Mouse (Mus musculus) G1E (cell line): ENCODE results near the gene Sntb2. TPM values are rescaled to one million over a fixed set of nuclear protein-coding genes. Genes with fewer than 3 reads are reported as not detected.
A peak's percentile ranks its signal among the peaks of the same experiment; 100 is the strongest.

Experiments used
- ATAC-seq: 2 replicates; pipeline ENCODE4 v1.8.0; 2016; ENCODE audit warnings: mild to moderate bottlenecking; ENCODE audit not compliant: insufficient number of reproducible peaks, poor library complexity, low FRiP score, severe bottlenecking; ENCODE audit errors: extremely low read depth
- DNase-seq: peaks from one replicate; pipeline ENCODE4 v3.0.0; 2012; ENCODE audit warnings: low spot score
- H3K27me3 ChIP-seq: 2 replicates; pipeline ENCODE4 v1.6.1; 2012; ENCODE audit warnings: mild to moderate bottlenecking, low read length, inconsistent platforms; ENCODE audit not compliant: insufficient read depth
- H3K36me3 ChIP-seq: replicated peaks from 2 replicates; pipeline ENCODE3; 2012; ENCODE audit warnings: mild to moderate bottlenecking, inconsistent platforms
- H3K4me1 ChIP-seq: 2 replicates; pipeline ENCODE4 v1.6.1; 2012; ENCODE audit warnings: low read depth, low read length, inconsistent platforms, mixed read lengths; ENCODE audit not compliant: insufficient read depth
- H3K4me3 ChIP-seq: 2 replicates; pipeline ENCODE4 v1.5.1; 2012; ENCODE audit warnings: low read depth, mild to moderate bottlenecking, inconsistent platforms, low read length, moderate library complexity, mixed read lengths
- H3K9me3 ChIP-seq: replicated peaks from 2 replicates; pipeline ENCODE4 v1.6.1; 2012; ENCODE audit warnings: inconsistent platforms
- CTCF ChIP-seq: IDR thresholded peaks from 2 replicates; pipeline ENCODE4 v1.5.1; 2012; ENCODE audit warnings: low read depth, low read length, inconsistent platforms, mixed read lengths
- GATA1 ChIP-seq: IDR thresholded peaks from 2 replicates; pipeline ENCODE4 v1.6.1; 2012; ENCODE audit warnings: borderline replicate concordance, low read length, inconsistent platforms, mixed read lengths
- GATA2 ChIP-seq: IDR thresholded peaks from 2 replicates; pipeline ENCODE4 v1.6.1; 2012; ENCODE audit warnings: low read depth, low read length, inconsistent platforms, borderline replicate concordance
- POLR2AphosphoS5 ChIP-seq: IDR thresholded peaks from 2 replicates; pipeline ENCODE4 v1.6.1; 2012; ENCODE audit warnings: low read depth, low read length, inconsistent platforms; ENCODE audit not compliant: insufficient replicate concordance
- TAL1 ChIP-seq: conservative IDR thresholded peaks from 2 replicates; pipeline ENCODE4 v1.6.1; 2012; ENCODE audit warnings: low read depth, low read length, inconsistent platforms, mixed read lengths
- polyA plus RNA-seq: library from polyadenylated mRNA; stranded (reverse); fragments of >175 nt; gene quantifications from 2 replicates; pipeline ENCODE4 v1.2.3, GENCODE M21; 2012
- total RNA-seq, 2 experiments: library from RNA; stranded (forward) in 1 of 2; stranded (reverse) in 1 of 2; fragments of 200-1000 nt in 1 of 2; fragments of >200 nt in 1 of 2; fragmentation: Nextera tagmentation in 1 of 2; gene quantifications; 2 replicates each; pipeline ENCODE4 v1.2.3; 2014 to 2017

The Sntb2 gene
- total RNA-seq (2014; fragmentation: Nextera tagmentation) (6.5 and 7.2 TPM in 2 replicates), total RNA-seq (2017) (8.9 and 9.4 TPM in 2 replicates), polyA plus RNA-seq (8.1 and 9.1 TPM in 2 replicates)

DNA sequence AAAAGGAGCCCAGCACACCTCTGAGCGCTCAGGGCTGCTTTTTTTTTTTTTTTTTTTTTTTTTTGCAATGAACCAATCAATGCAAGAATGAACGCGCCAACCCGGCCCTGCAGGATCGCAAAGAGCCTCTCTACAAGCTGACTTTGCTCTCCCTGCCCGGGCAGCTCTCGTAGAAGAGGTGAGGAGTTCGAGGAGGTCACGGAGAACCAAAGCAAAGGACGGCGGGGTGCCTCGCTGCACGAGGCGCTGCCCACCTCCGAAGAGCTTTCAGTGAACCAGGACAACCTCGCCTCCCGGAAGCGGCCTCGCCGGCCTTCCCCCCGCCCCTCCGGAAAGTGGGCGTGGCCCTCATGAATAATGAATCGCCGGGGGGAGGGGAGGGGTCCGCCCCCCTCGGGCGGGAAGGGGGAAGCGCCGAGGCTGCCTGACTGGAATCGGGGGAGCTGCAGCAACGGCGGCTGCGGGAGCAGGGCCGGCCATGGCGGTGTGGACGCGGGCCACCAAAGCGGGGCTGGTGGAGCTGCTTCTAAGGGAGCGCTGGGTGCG is at the start of gene Sntb2:
Gene Sntb2 (plus strand): TSS at position 427 of the 546 bp plus-strand sequence.
- Histone ChIP-seq H3K27me3 (peaks cover 3% of the 10 kb centered on the region), H3K36me3 (peaks cover 8% of the 10 kb centered on the region), H3K9me3 (no peaks in the 10 kb centered on the region), H3K4me3 (peak within 1 kb of the TSS; percentile 86), H3K4me1 (peaks cover 40% of the 10 kb centered on the region)
- ATAC-seq (peak; percentile 74), DNase-seq (peak; percentile 87)
- no peak for TF ChIP-seq POLR2AphosphoS5
- no peak for TF ChIP-seq CTCF
- TF ChIP-seq TAL1, result no peak
- TF ChIP-seq GATA2, result no peak
- no peak for TF ChIP-seq GATA1

DNA sequence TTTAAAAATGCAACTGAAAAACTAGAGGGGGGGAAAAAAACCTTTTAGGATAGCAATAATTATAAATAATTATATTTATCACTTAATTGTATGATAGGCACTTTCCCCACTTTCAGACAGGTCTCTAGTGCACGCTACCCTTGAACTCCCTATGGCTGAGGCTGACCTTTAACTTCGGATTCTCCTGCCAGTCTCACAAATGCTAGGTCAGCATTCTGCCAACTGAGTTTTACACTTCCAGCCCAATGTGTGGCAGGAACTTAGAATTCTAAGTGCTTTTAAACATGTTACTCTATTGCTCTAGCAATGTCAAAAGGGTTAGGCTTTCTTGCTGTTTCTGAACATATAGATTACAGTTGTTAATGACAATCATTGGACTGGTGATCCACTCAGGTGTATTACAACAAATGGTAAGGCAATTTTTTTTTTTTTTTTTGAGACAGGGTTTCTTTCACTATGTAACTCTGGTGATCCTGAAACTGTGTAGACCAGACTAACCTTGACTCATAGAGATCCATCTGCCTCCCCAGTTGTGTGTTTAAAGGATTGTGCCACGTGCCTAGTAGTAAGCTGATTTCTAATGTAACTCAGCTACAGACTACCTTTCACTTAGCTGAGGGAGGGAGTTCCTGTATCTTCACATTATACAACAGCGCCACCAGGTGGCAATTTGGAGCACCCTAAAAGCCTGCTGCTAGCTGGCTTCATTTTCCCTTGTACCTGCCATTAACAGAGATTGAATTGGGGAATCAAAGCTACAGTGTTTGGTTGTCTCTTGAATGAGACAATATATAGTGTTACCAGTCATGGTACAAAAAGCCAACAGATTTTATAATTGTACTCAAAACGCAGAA is 48.0 kb upstream of the Sntb2 start:
- Histone ChIP-seq H3K9me3 (no peaks in the 10 kb centered on the region), H3K4me1 (peaks cover 29% of the 10 kb centered on the region), H3K36me3 (peaks cover 74% of the 10 kb centered on the region), H3K27me3 (no peaks in the 10 kb centered on the region), H3K4me3 (no peak overlapping the region)
- peak; percentile 52 for DNase-seq
- TF ChIP-seq CTCF, result peak; percentile 74
- no peak for TF ChIP-seq GATA1
- no peak for TF ChIP-seq POLR2AphosphoS5
- no peak for ATAC-seq

DNA sequence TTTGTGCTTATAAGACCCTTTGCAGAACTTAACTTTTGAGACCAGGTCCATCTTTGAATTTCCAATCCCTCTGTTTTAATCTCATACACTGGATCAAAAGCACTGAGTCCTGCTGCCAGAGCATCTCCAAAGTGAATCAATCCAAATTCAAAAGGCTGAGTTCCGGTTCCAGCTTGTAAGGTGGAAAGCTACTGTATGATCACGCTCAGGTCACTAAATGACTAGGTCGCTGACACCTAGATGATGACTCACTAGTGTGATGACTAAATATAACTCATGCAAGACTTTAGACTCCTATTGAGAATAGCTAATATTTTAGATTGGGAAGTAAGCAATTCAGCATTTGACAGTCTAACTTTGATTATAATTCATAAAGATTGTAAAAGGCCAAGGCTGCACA is 46.7 kb upstream of the Sntb2 start:
- ATAC-seq (no peak), DNase-seq (no peak)
- Histone ChIP-seq H3K9me3 (no peaks in the 10 kb centered on the region), H3K27me3 (no peaks in the 10 kb centered on the region), H3K4me3 (no peak overlapping the region), H3K4me1 (peaks cover 29% of the 10 kb centered on the region), H3K36me3 (peaks cover 62% of the 10 kb centered on the region)
- TF ChIP-seq GATA2 (no peak), CTCF (no peak), TAL1 (no peak), GATA1 (no peak), POLR2AphosphoS5 (no peak)

DNA sequence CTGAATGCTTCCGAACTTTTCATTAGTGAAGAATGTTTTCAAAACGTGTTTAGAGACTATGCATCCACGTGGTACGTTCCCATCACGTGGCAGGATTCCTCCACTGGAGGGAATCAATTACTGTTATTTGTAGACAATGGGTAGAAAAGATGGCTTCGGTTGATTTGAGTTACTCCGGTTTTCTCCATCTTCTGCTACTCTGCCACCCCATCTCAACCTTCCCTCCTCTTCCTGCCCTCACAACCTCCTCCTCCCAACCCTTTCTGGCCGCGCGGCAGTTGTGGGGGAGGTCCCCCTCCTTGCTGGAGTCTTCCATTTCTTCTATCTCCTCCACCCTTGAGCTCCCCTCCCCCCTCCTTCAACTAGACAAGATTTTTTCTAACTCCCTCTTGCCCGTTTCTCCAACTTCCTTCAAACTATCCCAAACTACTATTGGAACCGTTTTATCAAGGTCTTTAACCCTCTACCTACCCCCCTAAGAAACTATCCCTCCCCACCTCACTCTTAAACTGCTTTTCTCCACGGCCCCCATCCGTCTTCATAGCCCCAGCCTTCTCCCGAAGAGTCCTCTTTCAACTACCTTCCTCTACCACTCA is 43.2 kb upstream of the Sntb2 start:
- no peaks in the 10 kb centered on the region for H3K27me3 ChIP-seq
- TF ChIP-seq TAL1 (no peak), GATA2 (no peak), CTCF (no peak), GATA1 (no peak), POLR2AphosphoS5 (no peak)
- peaks cover 54% of the 10 kb centered on the region for H3K4me1 ChIP-seq
- DNase-seq, result peak; percentile 57
- peak overlapping the region; percentile 98 for H3K4me3 ChIP-seq
- ATAC-seq, result peak; percentile 56
- H3K9me3 ChIP-seq, result no peaks in the 10 kb centered on the region
- H3K36me3 ChIP-seq, result peaks cover 58% of the 10 kb centered on the region

DNA sequence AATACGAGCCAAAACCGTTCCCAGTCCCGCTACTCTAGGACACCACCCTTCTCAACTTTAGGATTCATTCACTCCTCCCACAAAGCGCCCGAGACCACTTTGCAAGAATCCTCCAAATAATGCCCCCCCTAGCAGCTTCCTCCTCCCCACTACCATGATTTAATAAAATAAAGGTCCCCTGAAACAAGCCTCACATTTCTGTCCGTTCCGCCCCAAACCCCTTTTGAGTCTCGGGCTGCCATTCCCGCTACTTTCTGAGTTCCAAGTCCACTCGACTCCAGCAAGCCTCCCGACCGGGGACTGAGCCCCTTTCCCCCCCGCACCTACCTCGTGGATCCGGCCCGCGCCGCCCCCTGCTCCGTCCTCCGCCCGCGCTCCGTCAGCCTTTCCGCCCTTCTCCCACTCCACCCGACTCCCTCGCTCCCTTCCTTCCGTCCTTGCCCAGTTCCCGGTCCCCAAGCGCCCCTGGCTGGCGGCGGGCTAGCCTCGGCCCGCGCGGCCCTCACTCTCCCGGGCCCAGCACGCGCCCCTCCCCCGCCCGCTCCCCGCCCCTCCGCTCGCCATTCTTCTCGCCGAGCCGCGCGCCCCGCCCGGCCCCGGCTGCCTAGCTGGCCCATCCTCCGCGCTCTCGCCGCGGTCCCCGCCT is 42.6 kb upstream of the Sntb2 start:
- Histone ChIP-seq H3K27me3 (no peaks in the 10 kb centered on the region), H3K4me3 (peak overlapping the region; percentile 98), H3K4me1 (peaks cover 52% of the 10 kb centered on the region), H3K9me3 (no peaks in the 10 kb centered on the region), H3K36me3 (peaks cover 63% of the 10 kb centered on the region)
- ATAC-seq (no peak), DNase-seq (peak; percentile 64)
- TF ChIP-seq POLR2AphosphoS5, result no peak
- TF ChIP-seq CTCF, result no peak
- TF ChIP-seq GATA2, result no peak
- no peak for TF ChIP-seq GATA1
- no peak for TF ChIP-seq TAL1

DNA sequence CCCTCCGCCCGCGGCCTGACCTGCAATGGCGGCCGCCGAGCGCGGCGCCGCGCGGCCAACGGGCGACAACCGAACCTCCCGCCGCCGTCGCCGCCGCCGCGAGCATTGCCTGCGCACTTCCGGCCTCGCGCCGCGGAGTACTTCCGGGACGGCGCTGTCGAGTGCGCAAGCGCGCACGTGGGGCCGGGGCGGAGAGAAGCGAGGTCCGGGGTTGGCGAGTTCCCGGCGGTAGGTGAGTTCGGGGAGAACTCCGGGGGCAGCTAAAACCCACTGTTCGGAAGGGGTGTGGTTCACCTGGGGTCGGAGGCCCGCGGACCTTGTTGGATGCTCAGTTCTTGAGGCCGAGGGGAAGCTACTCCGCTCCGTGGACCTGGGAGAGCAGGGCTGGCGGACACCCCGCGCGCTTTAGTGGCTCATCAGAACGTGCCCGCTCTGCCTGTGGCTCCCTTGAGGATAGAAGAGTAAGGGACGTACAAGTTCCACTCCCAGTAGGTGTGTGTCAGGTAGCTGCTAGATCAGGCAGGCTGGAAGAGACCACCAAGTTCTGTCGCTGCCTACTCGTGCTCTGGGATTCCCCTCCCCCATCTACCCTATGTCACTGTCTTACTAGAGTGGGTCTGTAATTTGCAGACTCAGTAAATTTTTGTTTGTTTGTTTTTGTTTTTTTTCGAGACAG is 41.9 kb upstream of the Sntb2 start, which contains the start of gene Utp4:
Gene Utp4 (plus strand): TSS at position 156 of the 676 bp plus-strand sequence.
- Histone ChIP-seq H3K4me3 (peak within 1 kb of the TSS; percentile 98), H3K4me1 (peaks cover 53% of the 10 kb centered on the region)

More for the DNA sequence above, 41.9 kb upstream of the Sntb2 start, which contains the start of gene Utp4:
- DNase-seq (peak; percentile 92), ATAC-seq (peak; percentile 56)
- TF ChIP-seq GATA2 (no peak), TAL1 (no peak), GATA1 (no peak), CTCF (no peak)
- Histone ChIP-seq H3K36me3 (peaks cover 64% of the 10 kb centered on the region), H3K27me3 (no peaks in the 10 kb centered on the region), H3K9me3 (no peaks in the 10 kb centered on the region)
